Mouse (Mus musculus) kidney, embryonic 14.5 days (tissue): ENCODE measurements around the gene Spsb3. TPM values are rescaled to one million over a fixed set of nuclear protein-coding genes. Genes with fewer than 3 reads are reported as not detected.

ENCODE experiments used
- ATAC-seq: fragments of 200-750 bp; cut with Nextera tagmentation; 2 replicates; pipeline ENCODE4 v1.8.0; 2017; ENCODE audit warnings: moderate number of reproducible peaks, mild to moderate bottlenecking, moderate TSS enrichment, moderate library complexity; ENCODE audit not compliant: low FRiP score, low TSS enrichment
- H3K27ac ChIP-seq: fragments of 300-500 bp; sonication (generic); 2 replicates; pipeline ENCODE4 v1.5.1; 2014; ENCODE audit warnings: low read depth, mild to moderate bottlenecking, low read length, moderate library complexity, mixed read lengths
- H3K27me3 ChIP-seq: fragments of 300-500 bp; sonication (generic); 2 replicates; pipeline ENCODE4 v1.6.1; 2014; ENCODE audit warnings: mild to moderate bottlenecking, low read length; ENCODE audit not compliant: control insufficient read depth, insufficient read depth
- H3K36me3 ChIP-seq: fragments of 300-500 bp; sonication (generic); 2 replicates; pipeline ENCODE4 v1.6.1; 2014; ENCODE audit warnings: low read length, mixed read lengths; ENCODE audit not compliant: control insufficient read depth, insufficient read depth
- H3K4me1 ChIP-seq: fragments of 300-500 bp; sonication (generic); 2 replicates; pipeline ENCODE4 v1.6.1; 2014; ENCODE audit warnings: low read length, mixed read lengths; ENCODE audit not compliant: control insufficient read depth, insufficient read depth
- H3K4me2 ChIP-seq: fragments of 300-500 bp; sonication (generic); replicated peaks from 2 replicates; pipeline ENCODE4 v1.6.1; 2014; ENCODE audit warnings: low read depth, mild to moderate bottlenecking, low read length
- H3K4me3 ChIP-seq: fragments of 300-500 bp; sonication (generic); 2 replicates; pipeline ENCODE4 v1.5.1; 2014; ENCODE audit warnings: mild to moderate bottlenecking, low read length
- H3K9ac ChIP-seq: fragments of 300-500 bp; sonication (generic); 2 replicates; pipeline ENCODE4 v1.6.1; 2014; ENCODE audit warnings: low read depth, mild to moderate bottlenecking, low read length, moderate library complexity
- H3K9me3 ChIP-seq: fragments of 300-500 bp; sonication (generic); 2 replicates; pipeline ENCODE4 v1.6.1; 2016; ENCODE audit warnings: low read length; ENCODE audit not compliant: control insufficient read depth
- WGBS: fragments of 180-500 bp; shearing (Covaris S2); extraction: QIAGEN DNeasy Blood & Tissue Kit; methylation state at CpG from one replicate; pipeline ENCODE4 v1.1.7; 2014; 5-methylcytosine and 5-hydroxymethylcytosine counted together
- polyA plus RNA-seq: library from polyadenylated mRNA; unstranded; fragments of >200 nt; fragmentation: Nextera tagmentation; extraction: Ambion mirVana; gene quantifications from 2 replicates; pipeline ENCODE4 v1.2.1, GENCODE M21; 2014

The Spsb3 gene
- polyA plus RNA-seq, 1 experiment from 2014 or later = 36.8 TPM

GRCm38 (mm10) chr17:24850065-24850772 lies 36.2 kb upstream of the Spsb3 start, which contains the start of gene Fahd1:
Gene Fahd1, minus strand, starts transcription at chr17:24850364.
- ATAC-seq = peak; percentile 99
- H3K4me1 ChIP-seq = peaks cover 11% of the 10 kb centered on the region
- H3K36me3 ChIP-seq = peaks cover 8% of the 10 kb centered on the region; the same call in 1 of the 2 replicates
- H3K27ac ChIP-seq = peak within 1 kb of the TSS; percentile 96
- WGBS = under 1% methylated on average over 57 of the region's 58 CpGs
- H3K27me3 ChIP-seq = peaks cover 8% of the 10 kb centered on the region; the same call in 1 of the 2 replicates
- H3K9me3 ChIP-seq = no peaks in the 10 kb centered on the region
- H3K4me2 ChIP-seq = peak within 1 kb of the TSS; percentile 87
- H3K9ac ChIP-seq = peak within 1 kb of the TSS; percentile 81
- peak within 1 kb of the TSS; percentile 85 for H3K4me3 ChIP-seq

GRCm38 (mm10) chr17:24850773-24851127 lies 35.7 kb upstream of the Spsb3 start:
- H3K4me3 ChIP-seq = peak overlapping the region; percentile 85
- H3K4me2 ChIP-seq = peak overlapping the region; percentile 87
- peaks cover 4% of the 10 kb centered on the region; the same call in 1 of the 2 replicates for H3K27me3 ChIP-seq
- 0 out of 2 replicates have a peak overlapping the region, but pooled peaks have one; percentile 32 for H3K27ac ChIP-seq
- H3K4me1 ChIP-seq = peaks cover 11% of the 10 kb centered on the region
- 2% methylated on average over 20 of the region's 20 CpGs for WGBS
- H3K9me3 ChIP-seq = no peaks in the 10 kb centered on the region
- peak overlapping the region; percentile 81 for H3K9ac ChIP-seq
- ATAC-seq = no peak
- peaks cover 8% of the 10 kb centered on the region; the same call in 1 of the 2 replicates for H3K36me3 ChIP-seq

- no peak for ATAC-seq
These were observed 34.9 kb upstream of the Spsb3 start for GRCm38 (mm10) chr17:24851381-24852125.

GRCm38 (mm10) chr17:24855838-24856464 lies 30.5 kb upstream of the Spsb3 start:
- H3K27ac ChIP-seq = no peak overlapping the region
- peaks cover 8% of the 10 kb centered on the region; the same call in 1 of the 2 replicates for H3K36me3 ChIP-seq
- no peak for ATAC-seq
- no peak overlapping the region for H3K9ac ChIP-seq
- peaks cover 4% of the 10 kb centered on the region; the same call in 1 of the 2 replicates for H3K27me3 ChIP-seq
- no peak overlapping the region for H3K4me2 ChIP-seq
- peaks cover 4% of the 10 kb centered on the region for H3K4me1 ChIP-seq
- WGBS = 85% methylated on average over 3 of the region's 3 CpGs
- no peaks in the 10 kb centered on the region for H3K9me3 ChIP-seq
- no peak overlapping the region for H3K4me3 ChIP-seq

More at GRCm38 (mm10) chr17:24851381-24852125, 34.9 kb upstream of the Spsb3 start:
- Histone ChIP-seq H3K4me3 (peak overlapping the region; percentile 85), H3K36me3 (peaks cover 8% of the 10 kb centered on the region; the same call in 1 of the 2 replicates), H3K9me3 (no peaks in the 10 kb centered on the region), H3K27me3 (peaks cover 4% of the 10 kb centered on the region; the same call in 1 of the 2 replicates), H3K4me1 (peaks cover 11% of the 10 kb centered on the region), H3K9ac (peak overlapping the region; percentile 81; the same call in 1 of the 2 replicates), H3K27ac (no peak overlapping the region), H3K4me2 (peak overlapping the region; percentile 87)
- 67% methylated on average over 10 of the region's 10 CpGs for WGBS

GRCm38 (mm10) chr17:24856589-24856988 lies 29.9 kb upstream of the Spsb3 start:
- Histone ChIP-seq H3K4me1 (no peaks in the 10 kb centered on the region), H3K4me2 (no peak overlapping the region), H3K27ac (no peak overlapping the region), H3K4me3 (no peak overlapping the region), H3K9me3 (no peaks in the 10 kb centered on the region), H3K27me3 (no peaks in the 10 kb centered on the region), H3K36me3 (peaks cover 14% of the 10 kb centered on the region), H3K9ac (no peak overlapping the region)
- ATAC-seq = no peak
- WGBS = 91% methylated on average over 13 of the region's 13 CpGs

GRCm38 (mm10) chr17:24857831-24858470 lies 28.5 kb upstream of the Spsb3 start:
- no peak overlapping the region for H3K4me3 ChIP-seq
- no peaks in the 10 kb centered on the region for H3K27me3 ChIP-seq
- no peak overlapping the region for H3K4me2 ChIP-seq
- peaks cover 19% of the 10 kb centered on the region for H3K36me3 ChIP-seq
- H3K4me1 ChIP-seq = no peaks in the 10 kb centered on the region
- no peak overlapping the region for H3K9ac ChIP-seq
- no peaks in the 10 kb centered on the region for H3K9me3 ChIP-seq
- ATAC-seq = no peak
- no peak overlapping the region for H3K27ac ChIP-seq
- 88% methylated on average over 8 of the region's 8 CpGs for WGBS

- Histone ChIP-seq H3K4me2 (no peak overlapping the region), H3K9me3 (no peaks in the 10 kb centered on the region), H3K36me3 (peaks cover 19% of the 10 kb centered on the region), H3K27me3 (no peaks in the 10 kb centered on the region), H3K4me3 (no peak overlapping the region), H3K27ac (no peak overlapping the region), H3K4me1 (no peaks in the 10 kb centered on the region), H3K9ac (no peak overlapping the region)
- ATAC-seq = no peak
- WGBS = 89% methylated on average over 6 of the region's 6 CpGs
These were observed 27.5 kb upstream of the Spsb3 start for GRCm38 (mm10) chr17:24858967-24859366.

GRCm38 (mm10) chr17:24860076-24860475 lies 26.4 kb upstream of the Spsb3 start:
- Histone ChIP-seq H3K9ac (no peak overlapping the region), H3K27me3 (no peaks in the 10 kb centered on the region), H3K36me3 (peaks cover 20% of the 10 kb centered on the region), H3K4me1 (no peaks in the 10 kb centered on the region), H3K4me2 (no peak overlapping the region), H3K27ac (no peak overlapping the region), H3K4me3 (no peak overlapping the region), H3K9me3 (no peaks in the 10 kb centered on the region)
- no peak for ATAC-seq
- 91% methylated on average over 8 of the region's 8 CpGs for WGBS
